Mouse (Mus musculus): Measurements from ENCODE around the gene Vmn1r86. TPM values are rescaled to one million over a fixed set of nuclear protein-coding genes. Genes with fewer than 3 reads are reported as not detected.

The Vmn1r86 gene
- not detected for polyA plus RNA-seq (2015; fragmentation: Illumina TruSeq; extraction: RNeasy Lipid Tissue Mini Kit (QIAGEN cat#74804); ENCODE audit: low read depth, low replicate concordance)

GRCm38 (mm10) chr7:13119817-13120216, at the start of gene Vmn1r86:
Vmn1r86 (minus strand) TSS chr7:13119917.

GRCm38 (mm10) chr7:13159268-13159667, 39.6 kb upstream of the Vmn1r86 start, which contains the start of gene Vmn1r88:
Vmn1r88 (plus strand) TSS chr7:13159568.

GRCm38 (mm10) chr7:13140057-13140456, 20.3 kb upstream of the Vmn1r86 start, which contains the start of gene Vmn1r87:
Vmn1r87 (minus strand) TSS chr7:13140157.

GRCm38 (mm10) chr7:13095073-13095472, 24.6 kb downstream of the Vmn1r86 start, which contains the start of gene Vmn1r85:
Vmn1r85 (minus strand) TSS chr7:13095173.

GRCm38 (mm10) chr7:13054287-13055010, 65.3 kb downstream of the Vmn1r86 start, which contains the start of gene Mzf1:
Mzf1 (minus strand) TSS chr7:13054764.

Other genes starting within 250 kb of the Vmn1r86 start
- 6.8 TPM for gene Zfp128, start 238.7 kb downstream of the Vmn1r86 start, polyA plus RNA-seq (2015; fragmentation: Illumina TruSeq; extraction: RNeasy Lipid Tissue Mini Kit (QIAGEN cat#74804); ENCODE audit: low read depth, low replicate concordance)
- gene Zscan22, start 222.1 kb downstream of the Vmn1r86 start, polyA plus RNA-seq (2015; fragmentation: Illumina TruSeq; extraction: RNeasy Lipid Tissue Mini Kit (QIAGEN cat#74804); ENCODE audit: low read depth, low replicate concordance) = 9.1 TPM
- 684 TPM for gene Rps5, start 197.6 kb downstream of the Vmn1r86 start, polyA plus RNA-seq (2015; fragmentation: Illumina TruSeq; extraction: RNeasy Lipid Tissue Mini Kit (QIAGEN cat#74804); ENCODE audit: low read depth, low replicate concordance)
- 1.1 TPM for gene Rnf225, start 192.5 kb downstream of the Vmn1r86 start, polyA plus RNA-seq (2015; fragmentation: Illumina TruSeq; extraction: RNeasy Lipid Tissue Mini Kit (QIAGEN cat#74804); ENCODE audit: low read depth, low replicate concordance)
- 6.7 TPM for gene Zfp324, start 154.1 kb downstream of the Vmn1r86 start, polyA plus RNA-seq (2015; fragmentation: Illumina TruSeq; extraction: RNeasy Lipid Tissue Mini Kit (QIAGEN cat#74804); ENCODE audit: low read depth, low replicate concordance)
- 7.9 TPM for gene Zfp446, start 142.1 kb downstream of the Vmn1r86 start, polyA plus RNA-seq (2015; fragmentation: Illumina TruSeq; extraction: RNeasy Lipid Tissue Mini Kit (QIAGEN cat#74804); ENCODE audit: low read depth, low replicate concordance)
- gene Slc27a5, start 121.7 kb downstream of the Vmn1r86 start, polyA plus RNA-seq (2015; fragmentation: Illumina TruSeq; extraction: RNeasy Lipid Tissue Mini Kit (QIAGEN cat#74804); ENCODE audit: low read depth, low replicate concordance) = 0.98 TPM
- gene Trim28, start 120.8 kb downstream of the Vmn1r86 start, polyA plus RNA-seq (2015; fragmentation: Illumina TruSeq; extraction: RNeasy Lipid Tissue Mini Kit (QIAGEN cat#74804); ENCODE audit: low read depth, low replicate concordance) = 177 TPM
- 22.8 TPM for gene Zbtb45, start 109.9 kb downstream of the Vmn1r86 start, polyA plus RNA-seq (2015; fragmentation: Illumina TruSeq; extraction: RNeasy Lipid Tissue Mini Kit (QIAGEN cat#74804); ENCODE audit: low read depth, low replicate concordance)
- gene Chmp2a, start 85.1 kb downstream of the Vmn1r86 start, polyA plus RNA-seq (2015; fragmentation: Illumina TruSeq; extraction: RNeasy Lipid Tissue Mini Kit (QIAGEN cat#74804); ENCODE audit: low read depth, low replicate concordance) = 240 TPM
- 279 TPM for gene Ube2m, start 81.6 kb downstream of the Vmn1r86 start, polyA plus RNA-seq (2015; fragmentation: Illumina TruSeq; extraction: RNeasy Lipid Tissue Mini Kit (QIAGEN cat#74804); ENCODE audit: low read depth, low replicate concordance)
- 7.7 TPM for gene Mzf1, start 65.2 kb downstream of the Vmn1r86 start, polyA plus RNA-seq (2015; fragmentation: Illumina TruSeq; extraction: RNeasy Lipid Tissue Mini Kit (QIAGEN cat#74804); ENCODE audit: low read depth, low replicate concordance)
- gene Vmn1r85, start 24.7 kb downstream of the Vmn1r86 start, polyA plus RNA-seq (2015; fragmentation: Illumina TruSeq; extraction: RNeasy Lipid Tissue Mini Kit (QIAGEN cat#74804); ENCODE audit: low read depth, low replicate concordance) = not detected
- gene Vmn1r87, start 20.2 kb upstream of the Vmn1r86 start, polyA plus RNA-seq (2015; fragmentation: Illumina TruSeq; extraction: RNeasy Lipid Tissue Mini Kit (QIAGEN cat#74804); ENCODE audit: low read depth, low replicate concordance) = not detected
- gene Vmn1r88, start 39.7 kb upstream of the Vmn1r86 start, polyA plus RNA-seq (2015; fragmentation: Illumina TruSeq; extraction: RNeasy Lipid Tissue Mini Kit (QIAGEN cat#74804); ENCODE audit: low read depth, low replicate concordance) = not detected
- gene Vmn1r89, start 93.1 kb upstream of the Vmn1r86 start, polyA plus RNA-seq (2015; fragmentation: Illumina TruSeq; extraction: RNeasy Lipid Tissue Mini Kit (QIAGEN cat#74804); ENCODE audit: low read depth, low replicate concordance) = not detected
- gene Lig1, start 157.4 kb upstream of the Vmn1r86 start, polyA plus RNA-seq (2015; fragmentation: Illumina TruSeq; extraction: RNeasy Lipid Tissue Mini Kit (QIAGEN cat#74804); ENCODE audit: low read depth, low replicate concordance) = 9.6 TPM
- 10.1 TPM for gene Zswim9, start 158.8 kb upstream of the Vmn1r86 start, polyA plus RNA-seq (2015; fragmentation: Illumina TruSeq; extraction: RNeasy Lipid Tissue Mini Kit (QIAGEN cat#74804); ENCODE audit: low read depth, low replicate concordance)
- 0.40 TPM for gene Pla2g4c, start 204.7 kb upstream of the Vmn1r86 start, polyA plus RNA-seq (2015; fragmentation: Illumina TruSeq; extraction: RNeasy Lipid Tissue Mini Kit (QIAGEN cat#74804); ENCODE audit: low read depth, low replicate concordance)

All from brain, adult 10 weeks (tissue).